Mouse (Mus musculus) adrenal gland, postnatal 14 days (tissue): ENCODE measurements at regions not wholly inside any gene's neighbourhood (a gene's known extent, or its start where the extent isn't known, plus 50 kb on each side); places are given as distances from the start of the nearest gene placed in this dataset.

ENCODE experiments used
- DNase-seq: peaks from one replicate; pipeline ENCODE4 v3.0.0; 2021; ENCODE audit warnings: mixed read lengths

DNA sequence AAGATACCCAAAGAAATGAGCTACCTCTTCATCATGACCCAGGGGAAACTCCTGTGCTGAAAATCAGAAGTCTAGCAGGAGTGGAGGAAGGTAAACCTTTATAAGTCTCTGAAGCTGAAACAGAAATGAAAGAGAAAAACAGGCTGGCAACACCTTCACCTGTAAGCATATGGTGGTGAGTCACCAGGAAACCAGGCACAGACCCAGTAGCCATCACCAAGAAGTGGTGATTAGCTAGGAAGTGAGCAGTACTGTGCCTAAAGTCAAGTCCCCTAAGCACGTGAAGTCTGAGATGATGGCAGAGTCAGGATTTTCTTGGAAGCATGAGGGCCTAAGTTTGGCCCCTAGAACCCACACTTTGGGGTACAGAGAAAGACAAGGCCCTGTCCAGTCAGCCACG lies 480.3 kb upstream of the Hs6st1 start:
- DNase-seq: no peak

DNA sequence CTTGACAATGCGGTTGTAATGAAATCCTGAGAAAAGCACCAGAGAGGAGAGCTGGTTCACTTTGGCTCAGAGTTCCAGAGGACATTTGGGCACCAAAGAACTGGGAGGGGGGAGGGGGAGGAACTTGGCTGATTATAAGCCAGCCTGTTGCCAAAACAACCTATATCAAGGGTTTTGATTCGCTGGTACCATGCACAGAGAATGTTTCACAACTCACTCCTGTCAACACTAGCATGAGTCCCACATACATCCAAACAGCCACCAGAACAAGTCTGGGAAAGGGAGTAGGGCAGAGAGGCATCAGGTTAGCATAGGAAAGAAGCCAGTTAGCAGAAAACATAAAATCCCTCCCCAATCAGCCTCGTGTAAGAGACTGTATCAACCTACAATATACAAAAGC lies 479.3 kb upstream of the Hs6st1 start:
- DNase-seq: no peak

GRCm38 (mm10) chr1:35600847-35601246 lies 467.4 kb upstream of the Hs6st1 start:
- no peak for DNase-seq

- no peak for DNase-seq
Observed at GRCm38 (mm10) chr1:35615131-35615530, 453.1 kb upstream of the Hs6st1 start.

- no peak for DNase-seq
Observed at GRCm38 (mm10) chr1:35619476-35619875, 448.7 kb upstream of the Hs6st1 start.

DNA sequence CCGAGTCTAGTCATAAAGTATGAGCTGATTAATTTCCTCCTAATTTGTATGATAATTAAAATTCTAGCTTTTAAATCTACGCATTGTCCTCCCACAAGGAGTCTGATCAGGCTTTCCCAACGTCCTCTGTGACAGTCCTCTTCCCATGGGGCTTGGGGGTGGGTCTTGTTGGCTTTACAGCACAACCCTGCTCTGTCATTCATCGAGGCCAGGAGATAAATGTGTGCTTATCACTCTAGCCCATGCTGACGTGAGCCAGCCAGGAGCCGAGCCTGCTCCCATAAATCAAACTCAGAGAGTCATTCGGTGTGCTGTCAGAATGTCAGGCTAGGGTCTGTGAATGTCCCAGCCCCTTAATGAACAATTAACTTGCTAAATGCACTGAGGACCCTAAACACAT lies 425.6 kb upstream of the Hs6st1 start:
- no peak for DNase-seq

DNA sequence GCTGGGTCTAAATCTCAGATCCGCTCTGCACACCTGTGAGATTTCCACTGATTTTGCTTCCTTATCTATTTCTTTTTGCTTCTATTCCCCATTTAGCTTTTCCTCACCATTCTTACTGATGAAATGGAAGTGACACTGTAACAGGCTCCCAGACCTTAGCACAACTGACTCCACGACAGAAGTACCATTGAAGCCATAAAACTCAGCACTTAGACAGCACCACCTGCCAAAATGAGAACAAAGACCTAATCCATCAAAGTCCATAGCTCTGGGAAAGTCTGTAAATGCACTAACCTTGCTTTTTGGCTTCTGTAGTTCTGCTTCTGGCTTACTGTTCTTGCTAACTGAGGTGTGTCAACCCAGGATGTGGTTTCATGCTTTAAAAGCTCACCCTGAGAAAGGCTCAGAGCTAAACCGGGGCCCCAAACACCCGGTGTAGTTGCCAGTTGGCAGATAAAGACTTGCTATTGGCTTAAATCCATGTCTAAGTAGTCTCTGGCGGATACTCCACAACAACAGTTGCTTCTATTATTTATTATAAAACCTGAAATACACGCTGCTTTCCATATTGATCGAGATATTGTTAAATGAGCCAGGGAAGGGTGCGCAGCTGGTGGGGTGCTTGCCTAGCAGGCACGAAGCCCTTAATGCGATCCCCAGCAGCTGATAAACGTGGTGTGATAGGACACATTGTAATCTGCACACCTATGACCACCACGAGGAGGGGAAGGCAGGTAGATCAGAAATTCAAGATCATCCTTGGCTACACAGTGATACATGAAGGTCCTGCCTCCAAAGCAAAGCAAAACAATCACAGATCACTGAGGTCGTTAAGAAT lies 414.9 kb upstream of the Hs6st1 start:
- DNase-seq: peak; percentile 10

DNA sequence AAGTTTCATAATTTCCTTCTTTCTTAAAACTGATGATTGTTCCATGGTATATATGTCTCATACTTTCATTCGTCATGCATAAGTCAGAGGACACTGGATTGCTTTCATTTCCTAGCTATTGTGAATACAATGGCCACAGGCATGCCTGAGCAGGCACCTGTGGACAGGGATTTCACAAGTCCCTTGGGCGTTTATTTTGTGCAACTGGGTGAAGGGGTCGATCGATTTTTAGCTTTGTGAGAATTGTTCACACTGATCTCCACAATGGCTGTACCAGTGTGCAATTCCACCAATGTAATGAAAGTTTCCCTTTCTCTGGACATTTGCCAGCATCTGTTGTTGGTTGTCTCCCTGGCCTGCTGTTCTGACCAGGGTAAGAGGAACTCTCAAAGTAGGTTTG lies 405.2 kb upstream of the Hs6st1 start:
- DNase-seq: no peak

DNA sequence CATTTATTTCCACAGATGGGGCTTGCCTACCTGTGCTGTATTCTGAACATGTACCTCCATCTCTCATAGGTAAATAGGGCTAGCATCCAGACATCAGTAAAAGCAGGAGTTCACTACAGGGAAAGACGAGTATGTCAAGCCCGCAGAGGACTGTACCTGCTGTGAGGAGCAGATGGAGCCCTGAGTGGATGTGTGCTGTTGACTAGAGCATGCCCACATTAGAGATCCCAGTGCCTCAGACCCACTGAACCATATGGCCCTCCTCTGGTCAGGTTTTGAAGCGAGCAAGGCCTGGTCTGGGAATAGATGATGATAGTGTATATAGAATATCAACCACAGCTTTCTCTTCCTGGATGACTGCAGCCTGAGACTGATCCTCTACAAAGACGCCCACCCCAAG lies 394.7 kb upstream of the Hs6st1 start:
- no peak for DNase-seq

GRCm38 (mm10) chr1:35673992-35674391 lies 394.2 kb upstream of the Hs6st1 start:
- DNase-seq: no peak

DNA sequence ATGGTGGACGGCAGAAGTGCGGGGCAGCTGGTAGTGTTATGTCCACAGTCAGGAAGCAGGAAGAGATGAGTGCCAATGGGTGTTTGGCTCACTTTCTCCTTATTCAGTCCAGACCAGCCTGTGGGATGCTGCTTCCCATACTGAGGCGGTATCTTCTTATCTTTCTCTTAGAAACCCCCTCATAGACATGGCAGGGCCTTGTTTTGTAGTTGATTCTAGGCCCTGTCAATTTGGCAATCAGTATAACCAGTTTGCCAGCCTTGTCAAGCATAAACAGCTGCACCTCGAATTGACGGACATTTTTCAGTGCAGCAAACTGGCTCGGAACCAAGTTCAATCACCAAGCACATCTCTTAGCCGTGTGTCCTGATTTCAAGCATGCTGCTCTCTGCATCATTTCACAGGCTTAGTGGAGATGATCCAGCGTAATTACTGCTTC lies 385.7 kb upstream of the Hs6st1 start:
- no peak for DNase-seq

DNA sequence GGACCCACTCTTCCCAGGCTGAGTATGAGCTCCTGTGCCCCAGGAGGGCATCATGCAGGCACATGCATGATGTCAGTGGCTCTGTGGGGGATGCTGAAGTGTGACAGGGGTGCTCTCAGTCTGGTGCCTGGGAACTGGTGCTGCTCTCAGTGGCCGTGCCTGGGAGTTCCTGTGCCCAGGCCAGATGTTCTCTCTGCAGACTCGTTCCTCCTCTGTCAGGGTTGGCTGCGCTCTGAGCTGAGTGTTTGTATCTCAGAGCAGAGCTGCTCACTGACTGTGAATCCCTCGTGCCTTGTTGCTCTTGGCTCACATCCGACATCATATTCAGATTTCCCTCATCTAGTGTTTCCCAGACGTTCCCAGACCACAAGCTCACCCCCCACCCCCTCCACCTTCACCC lies 382.5 kb upstream of the Hs6st1 start:
- DNase-seq: no peak

GRCm38 (mm10) chr1:35694349-35694748 lies 373.9 kb upstream of the Hs6st1 start:
- DNase-seq: no peak

DNA sequence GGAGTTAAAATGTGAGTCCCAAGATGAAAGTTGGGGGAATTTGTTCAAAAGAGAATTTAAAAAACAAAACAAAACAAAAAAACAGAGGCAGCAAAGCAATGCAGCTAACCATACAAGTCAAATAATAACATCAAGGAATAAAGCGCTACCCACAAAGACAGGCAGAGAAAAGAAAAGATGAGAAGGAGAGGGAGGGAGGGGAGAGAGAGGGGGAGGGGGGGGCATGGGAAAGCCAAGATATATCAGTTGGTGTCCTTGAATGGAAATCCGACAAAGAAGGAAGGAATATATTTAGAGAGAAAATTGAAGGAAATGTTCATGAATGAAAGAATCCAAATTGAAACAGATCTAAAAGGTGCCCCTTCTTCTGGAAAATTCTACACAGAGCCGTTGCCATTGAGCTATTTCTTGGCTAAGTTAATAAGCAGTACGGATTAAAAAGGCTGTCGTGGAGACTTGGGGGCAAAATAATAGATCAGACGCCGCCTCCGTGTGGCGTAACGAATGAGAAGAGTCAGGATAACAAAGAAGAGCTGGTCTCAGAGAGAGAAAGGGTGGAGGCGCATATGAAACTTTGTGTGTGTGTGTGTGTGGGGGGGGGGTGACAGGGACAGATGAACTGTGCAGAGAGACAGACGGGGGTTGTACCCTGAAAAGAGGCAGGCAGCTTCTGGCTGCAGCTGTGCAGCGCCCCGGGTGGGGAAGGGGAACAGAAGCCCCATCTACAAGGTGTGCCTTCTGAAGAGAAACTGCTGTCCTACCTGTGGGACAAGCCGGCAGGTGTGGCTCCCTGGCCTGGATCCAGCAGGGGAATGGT lies 373.2 kb upstream of the Hs6st1 start:
- no peak for DNase-seq

GRCm38 (mm10) chr1:35697218-35697617 lies 371.0 kb upstream of the Hs6st1 start:
- DNase-seq: no peak

- DNase-seq: no peak
Observed at GRCm38 (mm10) chr1:35697834-35698500, 370.2 kb upstream of the Hs6st1 start.

DNA sequence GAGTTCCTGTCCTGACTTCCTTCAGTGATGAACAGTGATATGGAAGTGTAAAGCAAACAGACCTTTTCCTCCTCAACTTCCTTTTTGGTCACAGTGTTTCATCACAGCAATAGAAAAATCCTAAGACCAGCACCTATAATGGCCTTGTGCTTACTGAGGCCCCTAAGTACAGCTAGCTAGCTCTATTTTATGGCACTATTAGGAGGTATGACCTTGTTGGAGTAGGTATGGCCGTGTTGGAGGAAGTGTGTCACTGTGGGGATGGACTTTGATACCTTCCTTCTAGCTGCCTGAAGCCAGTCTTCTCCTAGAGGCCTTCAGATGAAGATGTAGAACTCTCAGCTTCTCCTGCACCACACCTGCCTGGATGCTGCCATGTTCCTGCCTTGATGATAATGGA lies 365.6 kb upstream of the Hs6st1 start:
- no peak for DNase-seq

DNA sequence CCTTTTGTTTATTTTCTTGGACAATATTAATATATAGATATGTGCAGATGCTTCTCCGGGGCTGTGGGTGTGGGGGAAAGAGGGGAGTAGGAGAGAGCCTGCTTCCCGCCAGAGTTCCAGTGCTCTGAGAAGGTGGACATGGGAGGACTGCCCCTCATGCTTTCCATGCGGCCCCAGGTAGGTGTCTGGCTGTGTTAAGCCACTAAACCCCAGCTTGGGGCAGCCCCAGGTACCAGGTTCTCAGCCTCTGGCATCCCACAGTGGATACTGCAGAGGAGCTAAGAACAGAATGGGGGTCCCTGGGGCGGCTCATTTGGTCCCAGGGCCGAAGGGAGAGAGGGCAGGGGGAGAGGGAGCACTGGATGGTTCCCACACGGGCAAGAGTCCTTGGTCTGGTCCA lies 361.9 kb upstream of the Hs6st1 start:
- no peak for DNase-seq

GRCm38 (mm10) chr1:35708176-35708788 lies 359.9 kb upstream of the Hs6st1 start:
- DNase-seq: no peak

- no peak for DNase-seq
Observed at GRCm38 (mm10) chr1:35709214-35709613, 359.0 kb upstream of the Hs6st1 start.

DNA sequence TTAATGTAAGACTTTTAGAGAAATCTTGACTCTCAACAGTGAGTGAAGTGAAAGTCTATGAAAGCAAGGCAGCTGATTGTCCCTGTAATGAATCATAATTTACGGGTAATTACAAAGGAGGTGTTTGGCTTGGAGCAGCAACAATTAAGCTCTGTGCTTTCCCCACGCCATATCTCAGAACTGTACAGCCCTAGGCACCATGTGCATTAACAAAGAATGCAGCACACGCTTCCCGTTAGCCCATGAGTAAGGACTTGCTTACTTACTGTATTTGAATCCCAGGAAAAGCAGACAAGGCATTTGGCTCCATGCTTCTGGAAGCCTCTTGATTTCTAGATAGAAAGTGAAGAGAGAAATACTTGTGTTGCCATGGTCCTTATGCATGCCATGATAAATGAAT lies 354.2 kb upstream of the Hs6st1 start:
- no peak for DNase-seq

DNA sequence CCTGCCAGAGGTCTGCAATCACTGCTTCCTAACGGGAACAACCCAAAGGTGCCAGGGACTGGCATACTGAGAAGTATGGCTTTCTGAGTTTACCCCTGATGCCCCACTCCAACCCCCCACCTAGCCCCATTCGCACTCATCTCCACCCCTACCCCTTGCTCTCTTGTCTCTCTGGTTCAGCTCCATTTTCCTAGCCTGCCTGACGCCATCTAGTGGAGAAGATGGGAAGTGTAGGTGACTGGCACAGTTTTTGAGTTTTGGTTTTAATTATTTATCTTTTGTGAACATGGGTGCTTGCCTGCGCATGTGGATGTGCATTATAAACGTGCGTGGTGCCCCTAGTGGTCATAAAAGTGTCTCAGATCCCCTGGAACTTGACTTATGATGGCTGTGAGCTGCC lies 352.3 kb upstream of the Hs6st1 start:
- DNase-seq: no peak

DNA sequence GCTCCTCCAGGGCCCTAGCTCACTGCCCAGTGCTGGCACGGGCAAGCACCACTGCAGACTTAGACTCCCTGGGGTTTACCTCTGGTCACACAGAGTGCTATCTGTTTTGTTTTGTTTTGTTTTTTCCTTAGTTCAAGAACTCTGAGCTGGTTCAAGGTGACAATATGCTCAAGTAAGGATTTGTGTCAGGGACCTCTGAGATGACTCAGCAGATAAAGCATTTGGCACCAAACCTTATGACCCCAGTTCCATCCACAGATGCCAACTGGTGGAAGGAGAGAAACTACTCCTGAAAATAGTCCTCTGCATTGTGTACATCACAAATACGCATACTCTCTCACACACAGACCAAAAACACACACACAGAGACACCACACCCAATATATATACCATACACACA lies 351.0 kb upstream of the Hs6st1 start:
- peak; percentile 26 for DNase-seq
